Mouse (Mus musculus) testis, adult 2 months (tissue): ENCODE results near the gene Cldnd1.

ENCODE experiments used
- CTCF ChIP-seq: fragments of 200-500 bp; IDR thresholded peaks from 2 replicates; pipeline ENCODE4 v1.5.1; 2012; ENCODE audit warnings: low read depth, mild to moderate bottlenecking, inconsistent platforms, low read length, moderate library complexity; ENCODE audit not compliant: control insufficient read depth, insufficient read depth, insufficient replicate concordance
- POLR2A ChIP-seq: fragments of 200-500 bp; IDR thresholded peaks from 2 replicates; pipeline ENCODE4 v1.6.1; 2012; ENCODE audit warnings: low read depth, mild to moderate bottlenecking, inconsistent platforms, low read length, moderate library complexity; ENCODE audit not compliant: control insufficient read depth

DNA sequence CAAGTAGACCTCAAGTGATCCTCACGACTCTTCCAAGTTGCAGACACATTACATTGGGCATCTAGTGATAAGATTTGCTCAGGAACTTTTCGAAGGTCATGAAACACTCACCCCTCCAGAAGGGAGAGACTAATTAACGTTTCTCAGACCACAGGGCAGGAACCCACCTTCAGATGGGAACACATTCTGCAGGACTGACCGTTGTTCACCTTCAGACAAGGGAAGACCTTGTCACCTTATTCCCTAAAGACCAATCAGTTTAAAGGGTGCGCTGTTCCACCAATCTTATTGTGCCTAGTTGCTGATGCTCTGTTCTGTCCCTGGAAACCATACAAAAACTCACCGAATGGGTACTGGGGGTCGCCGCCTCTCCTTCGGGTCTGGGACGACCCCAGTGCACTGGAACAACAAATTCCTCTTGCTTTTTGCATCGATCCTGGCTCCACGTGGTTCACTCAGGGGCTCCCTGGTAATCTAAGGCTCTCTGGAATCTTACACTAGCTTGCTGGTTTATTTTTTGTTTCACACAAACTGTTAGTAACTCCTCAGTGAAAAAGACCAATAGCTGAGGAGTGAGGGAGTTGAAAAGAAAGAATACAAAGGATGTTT is 26.8 kb upstream of the Cldnd1 start:
- TF ChIP-seq CTCF (no peak), POLR2A (no peak)
